Mouse (Mus musculus): ENCODE data around the gene Pla2g5. TPM values are rescaled to one million over a fixed set of nuclear protein-coding genes. Genes with fewer than 3 reads are reported as not detected.
"Not testable (repeated sequence)": the region's sequence is repeated elsewhere in the genome, so short reads cannot be mapped to it uniquely, and the experiment has no call there.

The Pla2g5 gene
- polyA plus RNA-seq, 1 experiment from 2014 or later = 0.79 TPM

DNA sequence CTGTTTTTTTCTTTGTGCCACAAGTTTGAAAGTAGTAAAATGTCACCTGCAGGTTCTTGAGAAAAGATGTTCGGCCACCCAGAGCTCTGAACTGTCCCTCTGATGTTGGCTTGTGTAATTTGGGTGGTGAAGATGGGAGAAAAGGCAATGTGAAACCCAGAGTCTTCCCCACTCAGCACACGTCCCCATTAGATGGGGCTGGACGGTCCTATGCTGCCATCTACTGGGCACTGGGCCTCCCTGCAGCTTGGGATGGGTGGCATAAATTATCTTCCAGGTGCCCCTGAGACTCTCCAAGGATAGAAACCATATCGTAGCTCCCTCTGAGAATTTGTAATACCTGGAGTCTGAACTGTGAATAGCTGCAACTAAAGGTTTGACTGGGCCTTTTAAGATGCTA, 11.8 kb downstream of the Pla2g5 start:
- no peak overlapping the region for H3K9ac ChIP-seq (ENCODE audit: low read depth, low read length)
- H3K27ac ChIP-seq (ENCODE audit: low read length) = no peak overlapping the region
- H3K9me3 ChIP-seq (replicated peaks; ENCODE audit: control insufficient read depth, low read length, poor library complexity, severe bottlenecking) = no peaks in the 10 kb centered on the region
- no peaks in the 10 kb centered on the region for H3K27me3 ChIP-seq (ENCODE audit: control insufficient read depth, insufficient read depth, low read depth, low read length)
- 10% methylated on average over 4 of the region's 4 CpGs for WGBS
- no peak overlapping the region for H3K4me2 ChIP-seq (ENCODE audit: low read length)
- H3K4me1 ChIP-seq (ENCODE audit: control insufficient read depth, insufficient read depth, low read length) = peaks cover 2% of the 10 kb centered on the region
- H3K36me3 ChIP-seq (ENCODE audit: control insufficient read depth, insufficient read depth, low read length) = no peaks in the 10 kb centered on the region
- ATAC-seq = peak; percentile 68; the same call in 1 of the 2 replicates
- H3K4me3 ChIP-seq (ENCODE audit: low read depth, low read length) = no peak overlapping the region

DNA sequence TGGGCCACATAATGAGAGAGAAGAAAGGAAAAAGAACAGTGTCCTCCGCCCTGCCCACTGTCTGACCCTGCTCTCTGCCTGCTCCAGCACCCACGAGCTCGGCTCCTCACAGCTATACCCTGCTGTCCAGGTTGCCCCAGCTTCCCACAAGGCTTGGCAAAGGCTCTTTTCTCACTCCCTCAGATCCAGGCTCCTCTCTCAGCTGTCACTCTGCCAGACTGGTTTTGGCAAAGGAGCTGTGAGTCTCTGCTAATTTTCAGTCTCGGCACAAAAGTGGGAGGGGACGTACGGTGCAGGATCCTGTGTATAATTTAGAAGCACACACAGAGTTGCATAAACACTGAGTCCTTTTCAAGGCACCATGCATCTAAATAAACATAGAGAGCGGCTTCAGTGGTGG, 21.9 kb downstream of the Pla2g5 start:
- Histone ChIP-seq H3K36me3 (ENCODE audit: control insufficient read depth, insufficient read depth, low read length) (no peaks in the 10 kb centered on the region), H3K9ac (ENCODE audit: low read depth, low read length) (no peak overlapping the region), H3K4me2 (ENCODE audit: low read length) (no peak overlapping the region), H3K27me3 (ENCODE audit: control insufficient read depth, insufficient read depth, low read depth, low read length) (no peaks in the 10 kb centered on the region), H3K9me3 (replicated peaks; ENCODE audit: control insufficient read depth, low read length, poor library complexity, severe bottlenecking) (peaks cover 12% of the 10 kb centered on the region; the same call in 1 of the 2 replicates), H3K4me1 (ENCODE audit: control insufficient read depth, insufficient read depth, low read length) (no peaks in the 10 kb centered on the region), H3K4me3 (ENCODE audit: low read depth, low read length) (no peak overlapping the region), H3K27ac (ENCODE audit: low read length) (no peak overlapping the region)
- WGBS = 65% methylated on average over 7 of the region's 7 CpGs
- ATAC-seq = no peak

DNA sequence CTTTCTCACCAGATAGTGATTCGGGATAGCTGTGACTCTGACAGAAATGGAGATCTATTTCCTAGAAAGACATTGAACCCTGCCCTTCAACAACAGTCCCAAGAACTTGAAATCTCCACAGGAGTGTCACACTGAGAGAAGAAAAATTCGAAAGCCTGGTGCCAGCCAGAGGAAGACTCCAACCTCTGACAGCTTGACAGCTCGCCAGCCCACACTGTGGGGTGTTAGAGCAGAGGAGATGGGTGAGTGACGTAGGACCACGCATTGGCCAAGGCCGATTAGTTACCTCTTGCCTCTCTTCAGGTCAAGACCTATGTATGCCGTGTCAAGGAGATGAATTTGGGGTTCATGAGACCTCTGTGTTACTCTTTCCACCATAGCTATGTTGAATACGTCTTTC, 22.6 kb downstream of the Pla2g5 start:
- Histone ChIP-seq H3K4me2 (ENCODE audit: low read length) (no peak overlapping the region), H3K27ac (ENCODE audit: low read length) (no peak overlapping the region), H3K9ac (ENCODE audit: low read depth, low read length) (no peak overlapping the region), H3K9me3 (replicated peaks; ENCODE audit: control insufficient read depth, low read length, poor library complexity, severe bottlenecking) (peaks cover 12% of the 10 kb centered on the region; the same call in 1 of the 2 replicates), H3K27me3 (ENCODE audit: control insufficient read depth, insufficient read depth, low read depth, low read length) (no peaks in the 10 kb centered on the region), H3K4me3 (ENCODE audit: low read depth, low read length) (no peak overlapping the region), H3K4me1 (ENCODE audit: control insufficient read depth, insufficient read depth, low read length) (no peaks in the 10 kb centered on the region), H3K36me3 (ENCODE audit: control insufficient read depth, insufficient read depth, low read length) (no peaks in the 10 kb centered on the region)
- no peak for ATAC-seq
- WGBS = 88% methylated on average over 8 of the region's 8 CpGs

- peaks cover 8% of the 10 kb centered on the region; the same call in 1 of the 2 replicates for H3K9me3 ChIP-seq (replicated peaks; ENCODE audit: control insufficient read depth, low read length, poor library complexity, severe bottlenecking)
- H3K4me3 ChIP-seq (ENCODE audit: low read depth, low read length) = no peak overlapping the region
- ATAC-seq = no peak
- H3K36me3 ChIP-seq (ENCODE audit: control insufficient read depth, insufficient read depth, low read length) = no peaks in the 10 kb centered on the region
- WGBS = 87% methylated on average over 6 of the region's 6 CpGs
- no peaks in the 10 kb centered on the region for H3K27me3 ChIP-seq (ENCODE audit: control insufficient read depth, insufficient read depth, low read depth, low read length)
- no peaks in the 10 kb centered on the region for H3K4me1 ChIP-seq (ENCODE audit: control insufficient read depth, insufficient read depth, low read length)
- H3K4me2 ChIP-seq (ENCODE audit: low read length) = no peak overlapping the region
- H3K9ac ChIP-seq (ENCODE audit: low read depth, low read length) = no peak overlapping the region
- H3K27ac ChIP-seq (ENCODE audit: low read length) = no peak overlapping the region
Measured at GRCm38 (mm10) chr4:138839806-138840205, 23.5 kb downstream of the Pla2g5 start.

GRCm38 (mm10) chr4:138827147-138827546, 36.1 kb downstream of the Pla2g5 start:
- H3K4me1 ChIP-seq (ENCODE audit: control insufficient read depth, insufficient read depth, low read length) = no peaks in the 10 kb centered on the region

GRCm38 (mm10) chr4:138825751-138826567, 37.3 kb downstream of the Pla2g5 start:
- WGBS = 59% methylated on average over 18 of the region's 18 CpGs
- H3K27me3 ChIP-seq (ENCODE audit: control insufficient read depth, insufficient read depth, low read depth, low read length) = no peaks in the 10 kb centered on the region
- H3K9me3 ChIP-seq (replicated peaks; ENCODE audit: control insufficient read depth, low read length, poor library complexity, severe bottlenecking) = no peaks in the 10 kb centered on the region
- ATAC-seq = no peak
- H3K4me1 ChIP-seq (ENCODE audit: control insufficient read depth, insufficient read depth, low read length) = no peaks in the 10 kb centered on the region
- no peak overlapping the region for H3K4me2 ChIP-seq (ENCODE audit: low read length)
- no peak overlapping the region for H3K4me3 ChIP-seq (ENCODE audit: low read depth, low read length)
- no peak overlapping the region for H3K9ac ChIP-seq (ENCODE audit: low read depth, low read length)
- H3K36me3 ChIP-seq (ENCODE audit: control insufficient read depth, insufficient read depth, low read length) = no peaks in the 10 kb centered on the region
- H3K27ac ChIP-seq (ENCODE audit: low read length) = no peak overlapping the region

More at GRCm38 (mm10) chr4:138827147-138827546, 36.1 kb downstream of the Pla2g5 start:
- no peak overlapping the region for H3K9ac ChIP-seq (ENCODE audit: low read depth, low read length)
- no peak for ATAC-seq
- no peak overlapping the region for H3K27ac ChIP-seq (ENCODE audit: low read length)
- no peaks in the 10 kb centered on the region for H3K36me3 ChIP-seq (ENCODE audit: control insufficient read depth, insufficient read depth, low read length)
- no peaks in the 10 kb centered on the region for H3K27me3 ChIP-seq (ENCODE audit: control insufficient read depth, insufficient read depth, low read depth, low read length)
- H3K4me2 ChIP-seq (ENCODE audit: low read length) = no peak overlapping the region
- no peak overlapping the region for H3K4me3 ChIP-seq (ENCODE audit: low read depth, low read length)
- no peaks in the 10 kb centered on the region for H3K9me3 ChIP-seq (replicated peaks; ENCODE audit: control insufficient read depth, low read length, poor library complexity, severe bottlenecking)
- 53% methylated on average over 11 of the region's 11 CpGs for WGBS

DNA sequence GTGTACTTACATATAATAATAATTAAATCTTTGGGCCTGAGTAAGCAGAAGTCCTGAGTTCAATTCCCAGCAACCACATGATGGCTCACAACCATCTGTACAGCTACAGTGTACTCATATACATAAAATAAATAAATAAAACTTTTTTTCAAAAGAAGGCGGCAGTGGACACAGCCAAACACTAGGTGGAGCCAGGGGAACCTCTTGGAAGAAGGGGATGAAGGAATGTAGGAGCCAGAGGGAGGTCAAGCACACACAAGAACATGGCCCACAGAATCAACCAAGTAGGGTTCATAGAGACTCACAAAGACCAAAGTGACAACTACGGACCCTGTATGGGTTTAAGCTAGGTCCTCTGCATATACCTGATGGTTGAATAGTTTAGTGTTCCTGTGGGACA, 38.6 kb downstream of the Pla2g5 start:
- Histone ChIP-seq H3K4me2 (ENCODE audit: low read length) (no peak overlapping the region), H3K36me3 (ENCODE audit: control insufficient read depth, insufficient read depth, low read length) (no peaks in the 10 kb centered on the region), H3K4me3 (ENCODE audit: low read depth, low read length) (no peak overlapping the region), H3K4me1 (ENCODE audit: control insufficient read depth, insufficient read depth, low read length) (no peaks in the 10 kb centered on the region), H3K27me3 (ENCODE audit: control insufficient read depth, insufficient read depth, low read depth, low read length) (no peaks in the 10 kb centered on the region), H3K9me3 (replicated peaks; ENCODE audit: control insufficient read depth, low read length, poor library complexity, severe bottlenecking) (no peaks in the 10 kb centered on the region), H3K27ac (ENCODE audit: low read length) (no peak overlapping the region), H3K9ac (ENCODE audit: low read depth, low read length) (no peak overlapping the region)
- ATAC-seq = no peak
- WGBS = 89% methylated on average over 2 of the region's 2 CpGs

DNA sequence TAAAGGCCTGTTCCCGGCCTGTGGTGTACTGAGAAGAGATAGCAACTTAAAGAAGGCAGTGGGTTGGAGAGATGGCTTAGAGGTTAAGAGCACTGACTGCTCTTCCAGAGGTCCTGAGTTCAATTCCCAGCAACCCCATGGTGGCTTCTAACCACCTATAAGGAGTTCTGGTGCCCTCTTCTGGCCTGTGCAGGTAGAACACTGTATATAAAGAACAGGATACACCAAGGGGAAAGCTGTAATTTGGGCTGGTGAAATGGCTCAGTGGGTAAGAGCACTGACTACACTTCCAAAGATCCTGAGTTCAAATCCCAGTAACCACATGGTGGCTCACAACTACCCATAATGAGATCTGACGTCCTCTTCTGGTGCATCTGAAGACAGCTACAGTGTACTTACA, 39.1 kb downstream of the Pla2g5 start:
- not testable (repeated sequence) for H3K4me3 ChIP-seq (ENCODE audit: low read depth, low read length); H3K36me3 ChIP-seq (ENCODE audit: control insufficient read depth, insufficient read depth, low read length); H3K9me3 ChIP-seq (replicated peaks; ENCODE audit: control insufficient read depth, low read length, poor library complexity, severe bottlenecking); H3K9ac ChIP-seq (ENCODE audit: low read depth, low read length); H3K27ac ChIP-seq (ENCODE audit: low read length); H3K27me3 ChIP-seq (ENCODE audit: control insufficient read depth, insufficient read depth, low read depth, low read length); H3K4me2 ChIP-seq (ENCODE audit: low read length); H3K4me1 ChIP-seq (ENCODE audit: control insufficient read depth, insufficient read depth, low read length); ATAC-seq
- 76% methylated on average over 2 of the region's 2 CpGs for WGBS

DNA sequence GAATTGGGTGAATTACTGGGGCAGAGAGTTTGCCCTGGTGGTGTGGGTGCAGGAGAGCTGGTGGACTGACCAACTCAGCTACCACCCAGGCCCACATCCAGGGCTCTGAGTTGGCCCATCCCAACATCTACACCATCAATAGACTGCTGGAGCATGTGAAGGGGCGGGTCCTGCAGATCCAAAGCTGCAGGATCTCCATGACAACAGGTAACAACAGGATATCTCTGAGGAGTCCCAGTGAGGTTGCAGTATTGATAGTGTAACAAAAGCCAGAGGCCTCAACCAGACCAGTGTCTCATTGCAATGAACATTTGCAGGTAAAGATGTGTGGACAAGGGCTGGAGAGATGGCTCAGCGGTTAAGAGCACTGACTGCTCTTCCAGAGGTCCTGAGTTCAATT, 42.2 kb downstream of the Pla2g5 start:
- Histone ChIP-seq H3K27ac (ENCODE audit: low read length) (no peak overlapping the region), H3K4me1 (ENCODE audit: control insufficient read depth, insufficient read depth, low read length) (no peaks in the 10 kb centered on the region), H3K27me3 (ENCODE audit: control insufficient read depth, insufficient read depth, low read depth, low read length) (no peaks in the 10 kb centered on the region), H3K9me3 (replicated peaks; ENCODE audit: control insufficient read depth, low read length, poor library complexity, severe bottlenecking) (no peaks in the 10 kb centered on the region), H3K9ac (ENCODE audit: low read depth, low read length) (no peak overlapping the region), H3K4me3 (ENCODE audit: low read depth, low read length) (no peak overlapping the region), H3K4me2 (ENCODE audit: low read length) (no peak overlapping the region), H3K36me3 (ENCODE audit: control insufficient read depth, insufficient read depth, low read length) (no peaks in the 10 kb centered on the region)
- WGBS = 77% methylated on average over 2 of the region's 2 CpGs
- no peak for ATAC-seq

Data from midbrain, embryonic 16.5 days (tissue).